Mouse (Mus musculus) cortical plate, adult 2 months (tissue): ENCODE measurements around the gene Fam98b. TPM values are rescaled to one million over a fixed set of nuclear protein-coding genes. Genes with fewer than 3 reads are reported as not detected.

Source experiments
- H3K27ac ChIP-seq: fragments of 200-500 bp; 2 replicates; pipeline ENCODE4 v1.5.1; 2012; ENCODE audit warnings: low read length, control low read depth, inconsistent platforms; ENCODE audit not compliant: insufficient read depth
- H3K4me1 ChIP-seq: fragments of 200-500 bp; 2 replicates; pipeline ENCODE4 v1.6.1; 2011; ENCODE audit warnings: low read length; ENCODE audit not compliant: control insufficient read depth, insufficient read depth
- H3K4me3 ChIP-seq: fragments of 200-500 bp; 2 replicates; pipeline ENCODE4 v1.5.1; 2011; ENCODE audit warnings: mild to moderate bottlenecking, low read length, control low read depth; ENCODE audit not compliant: insufficient read depth
- CTCF ChIP-seq: fragments of 200-500 bp; IDR thresholded peaks from 2 replicates; pipeline ENCODE4 v1.5.1; 2011; ENCODE audit warnings: mild to moderate bottlenecking, control low read depth, low read length; ENCODE audit not compliant: insufficient read depth; ENCODE audit errors: extremely low read depth
- POLR2A ChIP-seq: fragments of 200-500 bp; IDR thresholded peaks from 2 replicates; pipeline ENCODE4 v1.6.1; 2011; ENCODE audit warnings: mild to moderate bottlenecking, low read length, control low read depth; ENCODE audit not compliant: insufficient read depth; ENCODE audit errors: extremely low read depth
- polyA plus RNA-seq: library from polyadenylated mRNA; depleted of rRNA; stranded (reverse); fragments of >200 nt; gene quantifications from 2 replicates; pipeline ENCODE4 v1.2.3, GENCODE M21; 2012; rRNA removed

The Fam98b gene
- polyA plus RNA-seq, 1 experiment = 34.3 TPM

- Histone ChIP-seq H3K4me3 (no peak overlapping the region), H3K4me1 (peaks cover 2% of the 10 kb centered on the region), H3K27ac (no peak overlapping the region)
- TF ChIP-seq CTCF (no peak), POLR2A (no peak)
Observed at GRCm38 (mm10) chr2:117318991-117319390, 69.5 kb downstream of the Fam98b start.

Other genes with a start within 250 kb of the Fam98b start
- 49.6 and 53.5 TPM in 2 replicates for gene Spred1, start 128.4 kb upstream of the Fam98b start, polyA plus RNA-seq
- 194 and 204 TPM in 2 replicates for gene Rasgrp1, start 93.3 kb downstream of the Fam98b start, polyA plus RNA-seq